Mouse (Mus musculus): ENCODE results near the gene Map4k1. TPM values are rescaled to one million over a fixed set of nuclear protein-coding genes. Genes with fewer than 3 reads are reported as not detected.

Map4k1 gene
- polyA plus RNA-seq, 2 experiments, result 6.4 to 9.3 TPM

- Histone ChIP-seq H3K9me3 (ENCODE audit: control insufficient read depth, low read length) (0 out of 2 replicates have a peak, but pooled peaks cover 4% of the 10 kb centered on the region), H3K4me2 (replicated peaks; ENCODE audit: low read depth, low read length, severe bottlenecking) (no peak overlapping the region), H3K27ac (replicated peaks; ENCODE audit: low read depth, low read length) (no peak overlapping the region), H3K4me3 (replicated peaks; ENCODE audit: low read length) (no peak overlapping the region), H3K27me3 (ENCODE audit: control insufficient read depth, insufficient read depth, low read length) (peaks cover 19% of the 10 kb centered on the region), H3K4me1 (ENCODE audit: control insufficient read depth, insufficient read depth, low read length) (0 out of 2 replicates have a peak, but pooled peaks cover 2% of the 10 kb centered on the region), H3K9ac (ENCODE audit: low read depth, low read length, severe bottlenecking) (no peak overlapping the region), H3K36me3 (ENCODE audit: control insufficient read depth, insufficient read depth, low read length) (no peaks in the 10 kb centered on the region; the same call in 1 of the 2 replicates)
- ATAC-seq (ENCODE audit: low FRiP score, low read depth) (no peak), DNase-seq (ENCODE audit: low spot score) (no peak)
- no peak for TF ChIP-seq POLR2A (IDR thresholded peaks at IDR 0.05; ENCODE audit: borderline replicate concordance, extremely low read depth, insufficient read depth, insufficient read length)
- WGBS, result 81% methylated on average over 11 of the region's 11 CpGs
These were observed 66.8 kb downstream of the Map4k1 start for GRCm38 (mm10) chr7:29048615-29049014.

DNA sequence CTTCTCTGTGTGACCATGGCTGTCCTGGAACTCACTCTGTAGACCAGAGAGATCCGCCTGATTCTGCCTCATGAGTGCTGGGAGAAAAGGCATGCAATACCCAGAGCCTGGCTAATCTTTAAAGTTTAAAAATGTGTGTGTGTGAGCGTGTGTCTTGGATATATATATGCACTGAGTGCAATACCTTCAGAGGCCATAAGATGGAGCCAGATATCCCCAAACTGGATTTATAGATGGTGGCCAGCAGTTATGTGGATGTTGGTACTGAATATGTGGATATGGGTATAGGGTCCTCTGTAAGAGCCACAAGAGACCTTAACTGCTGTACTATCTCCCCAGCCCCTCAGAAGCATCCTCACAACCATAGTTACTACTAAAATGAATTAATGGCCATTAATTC lies 68.9 kb downstream of the Map4k1 start:
- no peak overlapping the region for H3K4me3 ChIP-seq (replicated peaks; ENCODE audit: low read length)
- H3K36me3 ChIP-seq (ENCODE audit: control insufficient read depth, insufficient read depth, low read length), result no peaks in the 10 kb centered on the region; the same call in 1 of the 2 replicates
- 0 out of 2 replicates have a peak, but pooled peaks cover 4% of the 10 kb centered on the region for H3K9me3 ChIP-seq (ENCODE audit: control insufficient read depth, low read length)
- peaks cover 26% of the 10 kb centered on the region for H3K27me3 ChIP-seq (ENCODE audit: control insufficient read depth, insufficient read depth, low read length)
- no peak for ATAC-seq (ENCODE audit: low FRiP score, low read depth)
- no peak overlapping the region for H3K9ac ChIP-seq (ENCODE audit: low read depth, low read length, severe bottlenecking)
- H3K4me1 ChIP-seq (ENCODE audit: control insufficient read depth, insufficient read depth, low read length), result no peaks in the 10 kb centered on the region
- 45% methylated on average over 2 of the region's 2 CpGs for WGBS
- no peak overlapping the region for H3K4me2 ChIP-seq (replicated peaks; ENCODE audit: low read depth, low read length, severe bottlenecking)
- DNase-seq (ENCODE audit: low spot score), result peak; percentile 48
- no peak for TF ChIP-seq POLR2A (IDR thresholded peaks at IDR 0.05; ENCODE audit: borderline replicate concordance, extremely low read depth, insufficient read depth, insufficient read length)
- no peak overlapping the region for H3K27ac ChIP-seq (replicated peaks; ENCODE audit: low read depth, low read length)

DNA sequence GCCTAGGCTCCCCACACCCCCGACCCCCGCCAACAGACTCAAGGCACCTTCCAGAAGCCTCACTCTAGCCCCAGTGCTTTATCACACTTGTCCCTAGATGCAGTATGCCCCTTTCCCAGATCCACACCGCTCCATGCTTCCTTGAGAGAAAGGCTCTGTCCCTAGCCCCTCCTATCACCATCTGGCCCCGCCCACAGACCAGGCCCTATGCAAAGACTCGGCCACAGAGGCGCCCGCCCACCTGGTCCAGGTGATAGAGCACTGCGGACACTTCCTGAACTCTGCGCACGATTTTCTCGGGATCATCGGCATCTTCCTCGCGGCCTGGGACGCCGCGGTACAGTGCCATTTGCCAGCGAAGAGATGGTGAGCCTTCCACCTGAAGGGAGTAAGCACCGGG lies 71.0 kb downstream of the Map4k1 start:
- no peak for DNase-seq (ENCODE audit: low spot score)

More for the DNA sequence above, 71.0 kb downstream of the Map4k1 start:
- Histone ChIP-seq H3K27ac (replicated peaks; ENCODE audit: low read depth, low read length) (no peak overlapping the region), H3K9ac (ENCODE audit: low read depth, low read length, severe bottlenecking) (0 out of 2 replicates have a peak overlapping the region, but pooled peaks have one; percentile 25), H3K9me3 (ENCODE audit: control insufficient read depth, low read length) (0 out of 2 replicates have a peak, but pooled peaks cover 4% of the 10 kb centered on the region), H3K4me2 (replicated peaks; ENCODE audit: low read depth, low read length, severe bottlenecking) (peak overlapping the region; percentile 37), H3K4me1 (ENCODE audit: control insufficient read depth, insufficient read depth, low read length) (no peaks in the 10 kb centered on the region), H3K4me3 (replicated peaks; ENCODE audit: low read length) (peak overlapping the region; percentile 16), H3K27me3 (ENCODE audit: control insufficient read depth, insufficient read depth, low read length) (peaks cover 26% of the 10 kb centered on the region), H3K36me3 (ENCODE audit: control insufficient read depth, insufficient read depth, low read length) (no peaks in the 10 kb centered on the region; the same call in 1 of the 2 replicates)
- WGBS, result 5% methylated on average over 19 of the region's 19 CpGs
- no peak for ATAC-seq (ENCODE audit: low FRiP score, low read depth)
- TF ChIP-seq POLR2A (IDR thresholded peaks at IDR 0.05; ENCODE audit: borderline replicate concordance, extremely low read depth, insufficient read depth, insufficient read length), result no peak

Small RNA genes within 50 kb of the gene (microRNA-seq; reads per million reads assigned to microRNA genes)
- gene Gm44408, result not detected

Other genes starting within 250 kb of the Map4k1 start
- 82.6 and 92.6 TPM in 2 replicates for gene Mrps12, start 240.2 kb upstream of the Map4k1 start, polyA plus RNA-seq (2012; rRNA removed)
- gene Mrps12, start 240.2 kb upstream of the Map4k1 start, polyA plus RNA-seq (2014; fragmentation: Nextera tagmentation; extraction: Ambion mirVana), result 134 and 135 TPM in 2 replicates
- 32.6 and 38.1 TPM in 2 replicates for gene Sars2, start 240.1 kb upstream of the Map4k1 start, polyA plus RNA-seq (2012; rRNA removed)
- gene Sars2, start 240.1 kb upstream of the Map4k1 start, polyA plus RNA-seq (2014; fragmentation: Nextera tagmentation; extraction: Ambion mirVana), result 22.0 and 22.3 TPM in 2 replicates
- gene Ccer2, start 225.9 kb upstream of the Map4k1 start, polyA plus RNA-seq (2012; rRNA removed), result 0.06 and 0.24 TPM in 2 replicates
- gene Ccer2, start 225.9 kb upstream of the Map4k1 start, polyA plus RNA-seq (2014; fragmentation: Nextera tagmentation; extraction: Ambion mirVana), result 0.54 TPM in 1 of 2 replicates, not detected in the other
- 107 and 113 TPM in 2 replicates for gene Sirt2, start 215.3 kb upstream of the Map4k1 start, polyA plus RNA-seq (2012; rRNA removed)
- gene Sirt2, start 215.3 kb upstream of the Map4k1 start, polyA plus RNA-seq (2014; fragmentation: Nextera tagmentation; extraction: Ambion mirVana), result 73.7 and 89.3 TPM in 2 replicates
- gene Nfkbib, start 214.5 kb upstream of the Map4k1 start, polyA plus RNA-seq (2012; rRNA removed), result 27.4 and 31.0 TPM in 2 replicates
- gene Nfkbib, start 214.5 kb upstream of the Map4k1 start, polyA plus RNA-seq (2014; fragmentation: Nextera tagmentation; extraction: Ambion mirVana), result 37.4 and 41.9 TPM in 2 replicates
- gene Rinl, start 193.1 kb upstream of the Map4k1 start, polyA plus RNA-seq (2012; rRNA removed), result 2.3 and 2.5 TPM in 2 replicates
- 2.6 and 2.8 TPM in 2 replicates for gene Rinl, start 193.1 kb upstream of the Map4k1 start, polyA plus RNA-seq (2014; fragmentation: Nextera tagmentation; extraction: Ambion mirVana)
- 525 and 571 TPM in 2 replicates for gene Hnrnpl, start 173.5 kb upstream of the Map4k1 start, polyA plus RNA-seq (2012; rRNA removed)
- gene Hnrnpl, start 173.5 kb upstream of the Map4k1 start, polyA plus RNA-seq (2014; fragmentation: Nextera tagmentation; extraction: Ambion mirVana), result 208 and 225 TPM in 2 replicates
- 165 and 172 TPM in 2 replicates for gene Ech1, start 156.8 kb upstream of the Map4k1 start, polyA plus RNA-seq (2012; rRNA removed)
- 176 and 200 TPM in 2 replicates for gene Ech1, start 156.8 kb upstream of the Map4k1 start, polyA plus RNA-seq (2014; fragmentation: Nextera tagmentation; extraction: Ambion mirVana)
- 17.9 and 18.0 TPM in 2 replicates for gene Lgals4, start 148.2 kb upstream of the Map4k1 start, polyA plus RNA-seq (2012; rRNA removed)
- 5.9 and 7.0 TPM in 2 replicates for gene Lgals4, start 148.2 kb upstream of the Map4k1 start, polyA plus RNA-seq (2014; fragmentation: Nextera tagmentation; extraction: Ambion mirVana)
- 198 and 208 TPM in 2 replicates for gene Lgals7, start 118.2 kb upstream of the Map4k1 start, polyA plus RNA-seq (2012; rRNA removed)
- gene Lgals7, start 118.2 kb upstream of the Map4k1 start, polyA plus RNA-seq (2014; fragmentation: Nextera tagmentation; extraction: Ambion mirVana), result 37.9 and 48.4 TPM in 2 replicates
- gene Capn12, start 100.6 kb upstream of the Map4k1 start, polyA plus RNA-seq (2012; rRNA removed), result 0.19 and 0.25 TPM in 2 replicates
- gene Capn12, start 100.6 kb upstream of the Map4k1 start, polyA plus RNA-seq (2014; fragmentation: Nextera tagmentation; extraction: Ambion mirVana), result 0.58 and 0.94 TPM in 2 replicates
- 268 and 299 TPM in 2 replicates for gene Actn4, start 19.7 kb upstream of the Map4k1 start, polyA plus RNA-seq (2012; rRNA removed)
- 295 and 304 TPM in 2 replicates for gene Actn4, start 19.7 kb upstream of the Map4k1 start, polyA plus RNA-seq (2014; fragmentation: Nextera tagmentation; extraction: Ambion mirVana)
- 473 and 518 TPM in 2 replicates for gene Eif3k, start 186 bp upstream of the Map4k1 start, polyA plus RNA-seq (2012; rRNA removed)
- gene Eif3k, start 186 bp upstream of the Map4k1 start, polyA plus RNA-seq (2014; fragmentation: Nextera tagmentation; extraction: Ambion mirVana), result 450 TPM in 2 replicates
- gene Ryr1, start 143.1 kb downstream of the Map4k1 start, polyA plus RNA-seq (2012; rRNA removed), result 26.5 and 29.2 TPM in 2 replicates
- 5.9 and 7.7 TPM in 2 replicates for gene Ryr1, start 143.1 kb downstream of the Map4k1 start, polyA plus RNA-seq (2014; fragmentation: Nextera tagmentation; extraction: Ambion mirVana)
- gene Rasgrp4, start 152.8 kb downstream of the Map4k1 start, polyA plus RNA-seq (2012; rRNA removed), result 4.8 and 6.8 TPM in 2 replicates
- gene Rasgrp4, start 152.8 kb downstream of the Map4k1 start, polyA plus RNA-seq (2014; fragmentation: Nextera tagmentation; extraction: Ambion mirVana), result 0.43 and 1.1 TPM in 2 replicates
- gene Fam98c, start 174.2 kb downstream of the Map4k1 start, polyA plus RNA-seq (2012; rRNA removed), result 18.9 and 22.7 TPM in 2 replicates
- 15.7 and 17.1 TPM in 2 replicates for gene Fam98c, start 174.2 kb downstream of the Map4k1 start, polyA plus RNA-seq (2014; fragmentation: Nextera tagmentation; extraction: Ambion mirVana)
- 0.91 and 1.4 TPM in 2 replicates for gene Ggn, start 188.2 kb downstream of the Map4k1 start, polyA plus RNA-seq (2012; rRNA removed)
- gene Ggn, start 188.2 kb downstream of the Map4k1 start, polyA plus RNA-seq (2014; fragmentation: Nextera tagmentation; extraction: Ambion mirVana), result 0.45 and 0.54 TPM in 2 replicates
- gene Spred3, start 188.4 kb downstream of the Map4k1 start, polyA plus RNA-seq (2012; rRNA removed), result 14.2 and 19.4 TPM in 2 replicates
- 3.5 and 4.2 TPM in 2 replicates for gene Spred3, start 188.4 kb downstream of the Map4k1 start, polyA plus RNA-seq (2014; fragmentation: Nextera tagmentation; extraction: Ambion mirVana)
- 216 and 233 TPM in 2 replicates for gene Psmd8, start 198.7 kb downstream of the Map4k1 start, polyA plus RNA-seq (2012; rRNA removed)
- 264 and 268 TPM in 2 replicates for gene Psmd8, start 198.7 kb downstream of the Map4k1 start, polyA plus RNA-seq (2014; fragmentation: Nextera tagmentation; extraction: Ambion mirVana)
- 3.1 and 3.4 TPM in 2 replicates for gene Catsperg1, start 232.0 kb downstream of the Map4k1 start, polyA plus RNA-seq (2012; rRNA removed)
- gene Catsperg1, start 232.0 kb downstream of the Map4k1 start, polyA plus RNA-seq (2014; fragmentation: Nextera tagmentation; extraction: Ambion mirVana), result 0.84 and 0.87 TPM in 2 replicates